Comparison of ENCODE assay signal across 1 mouse cellular context in genomic region chr7:28865481-28866300, GRCm38 (mm10).
TF ChIP-seq lines count a peak whose summit lies in the region.

No protein-coding gene starts in this region.

TF ChIP-seq in CH12.LX, 34 proteins besides CTCF, POLR2A, EP300 and RAD21:
- peak; percentile 80 for TF ChIP-seq BHLHE40 (IDR thresholded peaks at IDR 0.05; ENCODE audit: low read depth, low read length)
- TF ChIP-seq IRF4 (IDR thresholded peaks at IDR 0.05; ENCODE audit: low read depth, low read length) = peak; percentile 66
- TF ChIP-seq JUND (conservative IDR thresholded peaks at IDR 0.05; ENCODE audit: low read depth, low read length) = no peak
- TF ChIP-seq ETS1 (conservative IDR thresholded peaks at IDR 0.05; ENCODE audit: low read depth, low read length) = peak; percentile 51
- TF ChIP-seq TCF12 (IDR thresholded peaks at IDR 0.05; ENCODE audit: low read depth, low read length) = peak; percentile 78; the same call in 1 of the 2 replicates
- TF ChIP-seq SMC3 (IDR thresholded peaks at IDR 0.05; ENCODE audit: low read depth, low read length) = no peak
- TF ChIP-seq ZC3H11A (IDR thresholded peaks at IDR 0.05; ENCODE audit: low read depth, low read length) = no peak
- no peak for TF ChIP-seq CHD1 (IDR thresholded peaks at IDR 0.05; ENCODE audit: low read depth, low read length)
- TF ChIP-seq MEF2A (IDR thresholded peaks at IDR 0.05; ENCODE audit: borderline replicate concordance, low read depth, low read length) = peak; percentile 51; the same call in 1 of the 2 replicates
- TF ChIP-seq MAZ (IDR thresholded peaks at IDR 0.05; ENCODE audit: low read depth, low read length) = no peak
- TF ChIP-seq NELFE (IDR thresholded peaks at IDR 0.05; ENCODE audit: low read depth, low read length) = peak; percentile 84
- 0 out of 2 replicates have a peak, but pooled peaks have one; percentile 35 for TF ChIP-seq KAT2A (IDR thresholded peaks at IDR 0.05; ENCODE audit: insufficient replicate concordance, low read length)
- peak; percentile 57 for TF ChIP-seq HCFC1 (IDR thresholded peaks at IDR 0.05; ENCODE audit: low read depth, low read length)
- no peak for TF ChIP-seq MYC (IDR thresholded peaks at IDR 0.05; ENCODE audit: low read depth, low read length)
- TF ChIP-seq POLR2AphosphoS2 (IDR thresholded peaks at IDR 0.05; ENCODE audit: low read depth, low read length) = peak; percentile 53; the same call in 1 of the 2 replicates
- TF ChIP-seq USF1 (IDR thresholded peaks at IDR 0.05; ENCODE audit: low read depth, low read length) = no peak
- no peak for TF ChIP-seq E2F4 (IDR thresholded peaks at IDR 0.05; ENCODE audit: insufficient replicate concordance, low read depth, low read length)
- no peak for TF ChIP-seq USF2 (conservative IDR thresholded peaks at IDR 0.05; ENCODE audit: low read depth, low read length)
- no peak for TF ChIP-seq GABPA (IDR thresholded peaks at IDR 0.05; ENCODE audit: insufficient replicate concordance, low read depth, low read length)
- TF ChIP-seq MAFK (IDR thresholded peaks at IDR 0.05; ENCODE audit: insufficient replicate concordance, low read length) = no peak
- TF ChIP-seq NRF1 (IDR thresholded peaks at IDR 0.05; ENCODE audit: low read depth, low read length) = peak; percentile 97
- TF ChIP-seq ZKSCAN1 (IDR thresholded peaks at IDR 0.05; ENCODE audit: borderline replicate concordance, low read depth, low read length) = no peak
- peak; percentile 35; the same call in 1 of the 2 replicates for TF ChIP-seq ZMIZ1 (IDR thresholded peaks at IDR 0.05; ENCODE audit: low read depth, low read length)
- TF ChIP-seq TBP (conservative IDR thresholded peaks at IDR 0.05; ENCODE audit: low read depth, low read length) = 0 out of 2 replicates have a peak, but pooled peaks have one; percentile 44
- peak; percentile 77 for TF ChIP-seq ELF1 (IDR thresholded peaks at IDR 0.05; ENCODE audit: low read depth, low read length)
- peak; percentile 73 for TF ChIP-seq MAX (IDR thresholded peaks at IDR 0.05; ENCODE audit: low read length)
- TF ChIP-seq JUN (IDR thresholded peaks at IDR 0.05; ENCODE audit: insufficient read depth, low read depth, low read length) = 0 out of 2 replicates have a peak, but pooled peaks have one; percentile 2
- TF ChIP-seq ZNF384 (IDR thresholded peaks at IDR 0.05; ENCODE audit: low read depth, low read length) = peak; percentile 39; the same call in 1 of the 2 replicates
- no peak for TF ChIP-seq CHD2 (IDR thresholded peaks at IDR 0.05; ENCODE audit: low read length)
- no peak for TF ChIP-seq RCOR1 (conservative IDR thresholded peaks at IDR 0.05; ENCODE audit: low read depth, low read length)
- TF ChIP-seq UBTF (IDR thresholded peaks at IDR 0.05; ENCODE audit: low read depth, low read length) = 0 out of 2 replicates have a peak, but pooled peaks have one; percentile 50
- TF ChIP-seq MXI1 (IDR thresholded peaks at IDR 0.05; ENCODE audit: low read depth, low read length) = no peak
TF ChIP-seq in CH12.LX: peak in this region for 17.
